Mouse (Mus musculus) megakaryocyte, embryonic 14.5 days (primary cell): Measurements from ENCODE around the gene Ccdc189.

Experiments used
- FLI1 ChIP-seq: IDR thresholded peaks from 2 replicates; pipeline ENCODE4 v1.6.1; 2012; ENCODE audit warnings: low read length, inconsistent platforms, mixed read lengths
- GATA1 ChIP-seq: IDR thresholded peaks from 3 replicates; pipeline ENCODE4 v1.6.1; 2012; ENCODE audit warnings: mixed read lengths, low read length, inconsistent platforms, borderline replicate concordance

GRCm38 (mm10) chr7:127574115-127574514 is 14.3 kb downstream of the Ccdc189 start:
- TF ChIP-seq GATA1 (no peak), FLI1 (no peak)
